Mouse (Mus musculus) MEL (cell line): ENCODE data around the gene Jade2. TPM values are rescaled to one million over a fixed set of nuclear protein-coding genes. Genes with fewer than 3 reads are reported as not detected.

Experiments
- DNase-seq: peaks from one replicate; pipeline ENCODE4 v3.0.0; 2011; ENCODE audit warnings: low read depth, low spot score
- H3K27ac ChIP-seq: 2 replicates; pipeline ENCODE4 v1.5.1; 2012; ENCODE audit warnings: low read depth, mild to moderate bottlenecking, control low read depth, low read length, moderate library complexity; ENCODE audit not compliant: control insufficient read depth
- H3K27me3 ChIP-seq, 2 experiments: fragments of 150-350 bp in 1 of 2; sonication (generic) in 1 of 2; 2 replicates each; pipeline ENCODE4 v1.6.1; 2012; ENCODE audit warnings: low read length in 2 of 2, mild to moderate bottlenecking in 2 of 2, improper control_type of control experiment in 1 of 2, moderate library complexity in 1 of 2; ENCODE audit not compliant: insufficient read depth in 2 of 2, control insufficient read depth in 1 of 2
- H3K36me3 ChIP-seq, 2 experiments: 2 replicates each; pipeline ENCODE4 v1.6.1; 2012 to 2014; ENCODE audit warnings: low read length in 2 of 2, improper control_type of control experiment in 1 of 2, inconsistent platforms in 1 of 2, mild to moderate bottlenecking in 1 of 2; ENCODE audit not compliant: insufficient read depth in 2 of 2, control insufficient read depth in 1 of 2
- H3K4me1 ChIP-seq, 2 experiments: fragments of 150-350 bp in 1 of 2; sonication (generic) in 1 of 2; 2 replicates each; pipeline ENCODE4 v1.6.1; 2012; ENCODE audit warnings: low read length in 2 of 2, improper control_type of control experiment in 1 of 2, mild to moderate bottlenecking in 1 of 2; ENCODE audit not compliant: insufficient read depth in 2 of 2, control insufficient read depth in 1 of 2
- H3K4me3 ChIP-seq, 2 experiments: fragments of 150-350 bp in 1 of 2; sonication (generic) in 1 of 2; 2 replicates each; pipeline ENCODE4 v1.5.1; 2012; ENCODE audit warnings: low read depth in 2 of 2, low read length in 2 of 2, mild to moderate bottlenecking in 2 of 2, moderate library complexity in 2 of 2, control low read depth in 1 of 2, improper control_type of control experiment in 1 of 2; ENCODE audit not compliant: control insufficient read depth in 1 of 2, insufficient read depth in 1 of 2
- H3K79me2 ChIP-seq: 2 replicates; pipeline ENCODE4 v1.6.1; 2012; ENCODE audit warnings: mild to moderate bottlenecking, low read length, moderate library complexity; ENCODE audit not compliant: control insufficient read depth, poor library complexity, insufficient read depth
- H3K9ac ChIP-seq: 2 replicates; pipeline ENCODE4 v1.6.1; 2012; ENCODE audit warnings: low read depth, mild to moderate bottlenecking, control low read depth, low read length, moderate library complexity; ENCODE audit not compliant: control insufficient read depth, poor library complexity, severe bottlenecking
- H3K9me3 ChIP-seq: fragments of 150-350 bp; sonication (generic); replicated peaks from 2 replicates; pipeline ENCODE4 v1.6.1; 2012; ENCODE audit warnings: mild to moderate bottlenecking, low read length, improper control_type of control experiment, moderate library complexity; ENCODE audit not compliant: insufficient read depth
- BHLHE40 ChIP-seq: IDR thresholded peaks from 2 replicates; pipeline ENCODE4 v1.6.1; 2012; ENCODE audit warnings: low read depth, mild to moderate bottlenecking, inconsistent platforms, low read length, improper control_type of control experiment, borderline replicate concordance
- CHD1 ChIP-seq: IDR thresholded peaks from 2 replicates; pipeline ENCODE4 v1.6.1; 2012; ENCODE audit warnings: low read depth, mild to moderate bottlenecking, inconsistent platforms, low read length, improper control_type of control experiment
- CHD2 ChIP-seq: IDR thresholded peaks from 2 replicates; pipeline ENCODE4 v1.6.1; 2011; ENCODE audit warnings: low read length, improper control_type of control experiment
- CTCF ChIP-seq, 3 experiments: IDR thresholded peaks in 2 of 3; conservative IDR thresholded peaks in 1 of 3; 2 replicates each; pipeline ENCODE4 v1.5.1; 2011 to 2012; ENCODE audit warnings: low read length in 3 of 3, low read depth in 2 of 3, mild to moderate bottlenecking in 2 of 3, improper control_type of control experiment in 1 of 3, inconsistent platforms in 1 of 3, mixed read lengths in 1 of 3, moderate library complexity in 1 of 3; ENCODE audit not compliant: control insufficient read depth in 1 of 3, insufficient read depth in 1 of 3, poor library complexity in 1 of 3, severe bottlenecking in 1 of 3
- E2F4 ChIP-seq: IDR thresholded peaks from 2 replicates; pipeline ENCODE4 v1.6.1; 2011; ENCODE audit warnings: low read depth, low read length, improper control_type of control experiment, borderline replicate concordance
- ELF1 ChIP-seq: IDR thresholded peaks from 2 replicates; pipeline ENCODE4 v1.6.1; 2014; ENCODE audit warnings: low read depth, mild to moderate bottlenecking, inconsistent platforms, low read length, improper control_type of control experiment, moderate library complexity
- ETS1 ChIP-seq: IDR thresholded peaks from 2 replicates; pipeline ENCODE4 v1.6.1; 2012; ENCODE audit warnings: low read depth, mild to moderate bottlenecking, inconsistent platforms, low read length, improper control_type of control experiment, moderate library complexity
- GABPA ChIP-seq: IDR thresholded peaks from 2 replicates; pipeline ENCODE4 v1.6.1; 2012; ENCODE audit warnings: low read depth, mild to moderate bottlenecking, inconsistent platforms, low read length, improper control_type of control experiment, moderate library complexity
- GATA1 ChIP-seq: IDR thresholded peaks from 2 replicates; pipeline ENCODE4 v1.6.1; 2011; ENCODE audit warnings: low read depth, low read length, improper control_type of control experiment
- HCFC1 ChIP-seq: IDR thresholded peaks from 2 replicates; pipeline ENCODE4 v1.6.1; 2012; ENCODE audit warnings: low read depth, mild to moderate bottlenecking, inconsistent platforms, low read length, improper control_type of control experiment, moderate library complexity
- KAT2A ChIP-seq: conservative IDR thresholded peaks from 2 replicates; pipeline ENCODE4 v1.6.1; 2012; ENCODE audit warnings: low read depth, low read length, improper control_type of control experiment, inconsistent platforms
- MAFK ChIP-seq: IDR thresholded peaks from 2 replicates; pipeline ENCODE4 v1.6.1; 2011; ENCODE audit warnings: low read depth, mild to moderate bottlenecking, low read length, improper control_type of control experiment, borderline replicate concordance
- MAZ ChIP-seq: IDR thresholded peaks from 2 replicates; pipeline ENCODE4 v1.6.1; 2012; ENCODE audit warnings: low read depth, mild to moderate bottlenecking, inconsistent platforms, low read length, improper control_type of control experiment
- MEF2A ChIP-seq: IDR thresholded peaks from 2 replicates; pipeline ENCODE4 v1.6.1; 2014; ENCODE audit warnings: low read depth, mild to moderate bottlenecking, inconsistent platforms, low read length, improper control_type of control experiment; ENCODE audit not compliant: poor library complexity, insufficient replicate concordance, severe bottlenecking; ENCODE audit errors: extremely low read depth
- MXI1 ChIP-seq: IDR thresholded peaks from 2 replicates; pipeline ENCODE4 v1.6.1; 2011; ENCODE audit warnings: mild to moderate bottlenecking, low read depth, low read length, improper control_type of control experiment
- MYB ChIP-seq: IDR thresholded peaks from 2 replicates; pipeline ENCODE4 v1.6.1; 2011; ENCODE audit warnings: mild to moderate bottlenecking, low read depth, low read length, improper control_type of control experiment
- NRF1 ChIP-seq: IDR thresholded peaks from 2 replicates; pipeline ENCODE4 v1.6.1; 2014; ENCODE audit warnings: low read depth, mild to moderate bottlenecking, inconsistent platforms, low read length, improper control_type of control experiment, moderate library complexity; ENCODE audit not compliant: poor library complexity, insufficient read depth, severe bottlenecking
- POLR2A ChIP-seq, 2 experiments: IDR thresholded peaks; 2 replicates each; pipeline ENCODE4 v1.6.1; 2011 to 2012; ENCODE audit warnings: low read length in 2 of 2, mild to moderate bottlenecking in 2 of 2, control low read depth in 1 of 2, improper control_type of control experiment in 1 of 2, low read depth in 1 of 2, moderate library complexity in 1 of 2; ENCODE audit not compliant: control insufficient read depth in 1 of 2, insufficient read depth in 1 of 2, poor library complexity in 1 of 2
- POLR2AphosphoS2 ChIP-seq: IDR thresholded peaks from 2 replicates; pipeline ENCODE4 v1.6.1; 2011; ENCODE audit warnings: low read length, improper control_type of control experiment
- POLR2AphosphoS5 ChIP-seq: IDR thresholded peaks from 2 replicates; pipeline ENCODE4 v1.6.1; 2012; ENCODE audit warnings: low read depth, borderline replicate concordance, mild to moderate bottlenecking, inconsistent platforms, low read length, moderate library complexity, mixed read lengths
- RCOR1 ChIP-seq: IDR thresholded peaks from 2 replicates; pipeline ENCODE4 v1.6.1; 2012; ENCODE audit warnings: low read depth, mild to moderate bottlenecking, inconsistent platforms, low read length, improper control_type of control experiment
- SIN3A ChIP-seq: IDR thresholded peaks from 2 replicates; pipeline ENCODE4 v1.6.1; 2012; ENCODE audit warnings: low read length, improper control_type of control experiment, inconsistent platforms
- SMC3 ChIP-seq: IDR thresholded peaks from 2 replicates; pipeline ENCODE4 v1.6.1; 2011; ENCODE audit warnings: low read depth, low read length, improper control_type of control experiment
- TAL1 ChIP-seq: IDR thresholded peaks from 2 replicates; pipeline ENCODE4 v1.6.1; 2012; ENCODE audit warnings: mild to moderate bottlenecking, inconsistent platforms, low read length, moderate library complexity, mixed read lengths
- TBP ChIP-seq: IDR thresholded peaks from 2 replicates; pipeline ENCODE4 v1.8.0; 2011; ENCODE audit warnings: low read depth, low read length, improper control_type of control experiment
- TCF12 ChIP-seq: IDR thresholded peaks from 2 replicates; pipeline ENCODE4 v1.6.1; 2014; ENCODE audit warnings: low read depth, mild to moderate bottlenecking, inconsistent platforms, low read length, improper control_type of control experiment, moderate library complexity
- UBTF ChIP-seq: IDR thresholded peaks from 2 replicates; pipeline ENCODE4 v1.6.1; 2012; ENCODE audit warnings: low read depth, mild to moderate bottlenecking, inconsistent platforms, low read length, improper control_type of control experiment, moderate library complexity, borderline replicate concordance; ENCODE audit not compliant: insufficient read depth
- USF2 ChIP-seq, 2 experiments: IDR thresholded peaks; 2 replicates each; pipeline ENCODE4 v1.6.1; 2011 to 2012; ENCODE audit warnings: improper control_type of control experiment in 2 of 2, low read length in 2 of 2, borderline replicate concordance in 1 of 2, inconsistent platforms in 1 of 2, low read depth in 1 of 2, mild to moderate bottlenecking in 1 of 2; ENCODE audit not compliant: insufficient read depth in 1 of 2
- ZKSCAN1 ChIP-seq: IDR thresholded peaks from 2 replicates; pipeline ENCODE4 v1.6.1; 2012; ENCODE audit warnings: low read depth, mild to moderate bottlenecking, inconsistent platforms, low read length, improper control_type of control experiment, moderate library complexity
- ZNF384 ChIP-seq: IDR thresholded peaks from 2 replicates; pipeline ENCODE4 v1.6.1; 2012; ENCODE audit warnings: low read depth, mild to moderate bottlenecking, inconsistent platforms, low read length, improper control_type of control experiment
- polyA plus RNA-seq, 2 experiments: library from polyadenylated mRNA; stranded (reverse) in 1 of 2; unstranded in 1 of 2; fragments of >175 nt in 1 of 2; fragments of >200 nt in 1 of 2; gene quantifications; 2 replicates each; pipeline versions ENCODE4 v1.2.1 to v1.2.4; 2012; ENCODE audit warnings: low replicate concordance in 2 of 2, low read depth in 1 of 2; ENCODE audit not compliant: insufficient read length in 2 of 2, insufficient read depth in 1 of 2, missing spikeins in 1 of 2
- total RNA-seq: library from RNA; depleted of rRNA; stranded (reverse); fragments of 300-350 nt; gene quantifications from 2 replicates; pipeline ENCODE4 v1.2.3, GENCODE M21; 2012

Gene Jade2
- total and polyA plus RNA-seq, 3 experiments = 4.5 to 13.0 TPM; not detected in 1

DNA sequence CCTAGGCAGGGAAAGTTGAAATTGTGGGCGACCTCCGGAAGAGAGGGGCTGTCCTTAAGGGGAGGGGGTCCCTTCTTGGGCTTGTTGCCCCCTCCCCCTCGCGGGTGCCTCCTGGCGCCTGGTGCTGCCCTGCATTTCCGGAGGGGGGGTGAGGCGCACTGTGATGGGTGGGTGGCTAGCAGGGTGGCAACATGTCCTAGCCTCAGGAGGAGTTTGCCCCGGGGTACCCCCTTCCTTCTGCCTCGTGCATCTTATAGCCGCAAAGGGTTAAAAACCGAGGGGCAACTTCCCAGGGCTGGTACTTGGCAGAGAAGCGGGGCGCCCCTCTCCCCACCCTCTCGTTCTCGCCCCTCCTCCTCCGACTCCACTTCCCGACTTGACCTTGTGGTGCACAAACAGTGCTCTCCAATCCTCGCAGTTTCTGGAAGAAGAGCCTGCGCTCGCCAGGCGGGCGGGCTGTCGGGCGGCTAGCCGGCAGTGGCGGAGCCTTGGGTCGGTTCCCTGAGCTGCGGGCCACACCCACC, 1.1 kb upstream of the Jade2 start (continued):
- TF ChIP-seq TBP = 0 out of 2 replicates have a peak, but pooled peaks have one; percentile 42
- TF ChIP-seq ELF1 = peak; percentile 34; the same call in 1 of the 2 replicates
- no peak for TF ChIP-seq GABPA
- TF ChIP-seq CHD1 = no peak
- no peak for TF ChIP-seq CTCF (IDR thresholded peaks at IDR 0.05 in 2 of 3, conservative IDR thresholded peaks at IDR 0.05 in 1 of 3; ENCODE audit: control insufficient read depth in 1 of 3, insufficient read depth in 1 of 3, low read depth in 2 of 3, low read length in 3 of 3, poor library complexity in 1 of 3, severe bottlenecking in 1 of 3)
- no peak for TF ChIP-seq USF2 (IDR thresholded peaks at IDR 0.05; ENCODE audit: borderline replicate concordance in 1 of 2, insufficient read depth in 1 of 2, low read depth in 1 of 2, low read length in 2 of 2)
- TF ChIP-seq SIN3A = no peak; the same call in 1 of the 2 replicates
- TF ChIP-seq ETS1 = 0 out of 2 replicates have a peak, but pooled peaks have one; percentile 27
- 0 out of 2 replicates have a peak, but pooled peaks have one; percentile 11 for TF ChIP-seq POLR2AphosphoS2
- TF ChIP-seq NRF1 = 0 out of 2 replicates have a peak, but pooled peaks have one; percentile 30
- no peak for TF ChIP-seq SMC3
- no peak for TF ChIP-seq MAFK
- TF ChIP-seq RCOR1 = no peak
- peak; percentile 54; the same call in 1 of the 2 replicates for TF ChIP-seq MAZ
- TF ChIP-seq GATA1 = no peak
- TF ChIP-seq E2F4 = 0 out of 2 replicates have a peak, but pooled peaks have one; percentile 33
- TF ChIP-seq CHD2 = peak; percentile 26; the same call in 1 of the 2 replicates
- no peak for TF ChIP-seq MYB

DNA sequence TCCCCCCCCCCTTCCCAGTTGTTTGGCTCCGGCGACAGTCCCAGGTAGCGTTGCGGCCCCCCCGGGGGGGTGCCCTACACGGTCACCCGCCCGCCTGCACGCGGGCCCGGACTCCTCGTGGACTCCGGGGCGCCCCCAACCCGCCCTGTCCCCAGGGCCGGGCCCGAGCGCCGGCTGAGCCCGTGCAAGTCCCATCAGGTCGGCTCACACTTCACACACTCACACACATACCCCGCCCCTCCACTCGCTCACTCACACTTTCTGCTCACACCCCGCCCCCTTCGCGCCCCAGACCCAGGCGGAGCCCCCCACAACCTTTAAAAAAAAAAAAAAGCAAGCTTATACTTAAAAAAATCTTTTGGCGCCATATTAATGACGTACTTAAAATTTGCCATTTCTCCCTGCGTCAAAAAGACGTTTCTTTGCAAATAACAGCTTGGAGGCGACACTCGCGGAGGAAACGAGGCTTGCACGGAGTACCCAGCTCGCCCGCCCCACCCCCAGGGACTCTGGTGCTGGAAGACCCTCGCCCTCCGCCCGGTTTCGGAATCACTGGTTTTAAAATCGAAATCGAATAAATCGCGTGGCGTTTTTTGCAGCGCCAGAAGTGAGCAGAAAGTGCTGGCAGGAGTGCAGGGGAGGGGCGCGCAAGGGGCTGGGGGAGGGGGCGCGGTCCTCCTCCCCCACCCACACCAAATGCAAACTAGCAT, 520 bp upstream of the Jade2 start:
- Histone ChIP-seq H3K9ac (peak overlapping the region; percentile 99), H3K27ac (peak overlapping the region; percentile 83), H3K4me1 (peaks cover 0 to 7% of the 10 kb centered on the region in 2 experiments; a peak in 1 of 4 replicates), H3K79me2 (peaks cover 21% of the 10 kb centered on the region; the same call in 1 of the 2 replicates), H3K36me3 (no peaks in the 10 kb centered on the region), H3K9me3 (no peaks in the 10 kb centered on the region), H3K27me3 (peaks cover 2 to 4% of the 10 kb centered on the region in 2 experiments), H3K4me3 (peak overlapping the region; percentile 75 to 88)
- DNase-seq = peak; percentile 90
- TF ChIP-seq SMC3 (no peak), MAZ (peak; percentile 33; the same call in 1 of the 2 replicates), ZKSCAN1 (peak; percentile 60; the same call in 1 of the 2 replicates), MXI1 (peak; percentile 81), TAL1 (no peak), KAT2A (no peak; the same call in 1 of the 2 replicates), CHD2 (0 out of 2 replicates have a peak, but pooled peaks have one; percentile 16), SIN3A (peak; percentile 88), TCF12 (0 out of 2 replicates have a peak, but pooled peaks have one; percentile 5), POLR2AphosphoS5 (no peak), GABPA (no peak), UBTF (0 out of 2 replicates have a peak, but pooled peaks have one; percentile 13), USF2 (IDR thresholded peaks at IDR 0.05; ENCODE audit: borderline replicate concordance in 1 of 2, insufficient read depth in 1 of 2, low read depth in 1 of 2, low read length in 2 of 2) (no peak), MEF2A (no peak), TBP (peak; percentile 65), CTCF (IDR thresholded peaks at IDR 0.05 in 2 of 3, conservative IDR thresholded peaks at IDR 0.05 in 1 of 3; ENCODE audit: control insufficient read depth in 1 of 3, insufficient read depth in 1 of 3, low read depth in 2 of 3, low read length in 3 of 3, poor library complexity in 1 of 3, severe bottlenecking in 1 of 3) (peak in 1 of 3 experiments; percentile 3; a peak in 1 of 6 replicates), ZNF384 (peak; percentile 98), POLR2A (IDR thresholded peaks at IDR 0.05; ENCODE audit: control insufficient read depth in 1 of 2, insufficient read depth in 1 of 2, low read depth in 1 of 2, low read length in 2 of 2, poor library complexity in 1 of 2) (peak; percentile 59 to 75), BHLHE40 (peak; percentile 45; the same call in 1 of the 2 replicates), ELF1 (no peak), HCFC1 (peak; percentile 82)
